Mouse (Mus musculus) layer of hippocampus, adult 18-20 months (tissue): ENCODE measurements at regions not wholly inside any gene's neighbourhood (a gene's known extent, or its start where the extent isn't known, plus 50 kb on each side); places are given as distances from the start of the nearest gene placed in this dataset.
"Not testable (repeated sequence)": the region's sequence is repeated elsewhere in the genome, so short reads cannot be mapped to it uniquely, and the experiment has no call there.

Experiments used
- DNase-seq, 2 experiments: peaks; one replicate each; pipeline ENCODE4 v3.0.0; 2022; ENCODE audit warnings: low spot score in 2 of 2

DNA sequence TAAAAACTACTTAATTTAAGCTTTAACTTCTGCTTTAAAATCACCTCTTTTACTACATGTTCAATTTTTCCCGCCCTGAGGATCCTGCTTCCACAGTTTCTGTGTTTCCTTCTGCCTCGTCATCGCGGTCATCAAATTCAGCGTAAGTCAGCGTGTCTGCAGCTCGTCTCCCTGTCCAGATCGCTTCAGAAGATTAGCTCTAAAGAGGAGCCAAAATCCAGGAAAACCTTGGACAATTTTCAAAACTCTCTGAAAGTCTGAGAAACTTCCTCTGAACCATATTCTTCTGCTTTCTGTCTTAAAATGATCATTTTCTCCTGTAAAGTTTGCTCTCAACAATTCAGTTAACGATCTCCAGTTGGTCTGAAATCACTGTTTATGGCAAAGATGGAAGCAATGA is 196.2 kb upstream of the Speer4f2 start:
- DNase-seq: no peak

DNA sequence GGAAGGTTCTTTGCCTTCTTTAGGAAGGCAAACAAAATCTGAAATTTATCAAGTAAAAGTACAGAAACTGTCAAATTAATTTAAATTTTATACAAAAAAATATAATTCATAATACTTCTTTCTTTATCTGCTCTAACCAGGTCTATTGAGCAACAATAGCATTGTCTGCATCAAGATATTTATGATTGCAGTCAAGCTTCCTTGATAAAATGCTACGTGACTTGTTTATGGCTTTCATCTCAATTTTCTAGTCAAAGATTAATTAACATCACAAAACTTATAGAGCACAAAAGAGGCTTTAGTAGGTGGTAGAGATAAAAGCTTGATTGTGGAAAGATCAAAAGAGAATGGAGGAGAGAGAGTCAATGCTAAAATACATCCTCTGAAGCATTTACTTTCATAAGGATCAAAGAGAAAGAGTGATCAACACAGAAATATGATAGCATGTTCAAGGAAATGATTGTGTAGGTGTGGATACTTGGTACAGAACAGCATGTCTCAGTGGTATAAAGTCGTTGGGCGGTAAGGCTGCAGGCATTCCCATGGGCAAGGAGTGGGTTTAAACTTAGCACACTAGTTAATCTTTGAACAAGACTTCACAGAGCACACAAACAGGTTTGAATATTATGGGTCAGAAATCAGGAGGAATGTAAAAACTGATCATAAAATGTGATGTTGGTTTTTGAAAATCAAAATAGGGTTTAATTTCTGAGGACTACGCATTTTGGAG is 164.3 kb upstream of the Speer4f2 start:
- DNase-seq: no peak

DNA sequence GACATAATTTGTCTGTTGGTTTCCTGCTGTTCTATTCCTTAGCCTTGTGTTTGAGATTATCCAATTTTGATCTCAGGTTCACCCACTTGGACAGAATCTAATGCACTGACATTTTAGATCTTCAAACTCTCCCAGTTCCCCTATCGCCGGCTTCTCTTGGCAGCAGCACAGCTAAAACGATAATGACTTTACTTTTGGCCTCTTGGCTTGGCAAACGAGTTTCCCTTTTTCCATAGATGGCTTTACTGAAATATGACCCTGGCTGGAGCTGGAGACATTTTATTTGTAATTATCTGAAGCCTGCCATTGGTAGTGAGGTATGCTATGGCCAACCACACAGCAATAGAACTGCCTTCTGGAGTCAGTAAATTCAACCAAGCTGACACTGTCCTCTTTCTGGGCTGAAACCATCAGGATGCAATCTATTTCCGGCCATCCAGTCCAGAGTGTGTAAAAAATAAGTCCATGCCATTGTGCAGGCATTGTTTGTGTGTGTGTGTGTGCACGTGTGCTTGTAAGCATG is 162.2 kb upstream of the Speer4f2 start:
- no peak for DNase-seq

DNA sequence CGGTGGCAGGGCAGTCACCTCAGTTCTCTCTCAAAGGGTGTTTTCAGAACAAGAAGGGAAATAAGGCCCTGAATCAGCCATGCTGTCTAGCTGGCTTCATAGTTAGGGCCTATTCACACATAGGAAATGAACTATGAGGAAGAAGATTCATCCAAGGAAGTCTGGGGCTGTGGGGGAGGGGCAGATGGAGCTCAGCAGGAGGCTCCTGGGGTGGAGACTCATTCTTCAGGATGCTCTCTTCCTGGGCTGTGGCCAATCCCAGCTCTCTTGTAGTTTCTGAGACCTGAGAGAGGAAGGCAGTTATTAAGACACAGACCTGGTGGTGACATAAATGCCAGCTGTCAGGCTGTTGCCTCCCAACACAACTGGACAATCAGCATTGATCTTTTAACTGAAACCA is 149.4 kb upstream of the Speer4f2 start:
- DNase-seq: not testable (repeated sequence)

DNA sequence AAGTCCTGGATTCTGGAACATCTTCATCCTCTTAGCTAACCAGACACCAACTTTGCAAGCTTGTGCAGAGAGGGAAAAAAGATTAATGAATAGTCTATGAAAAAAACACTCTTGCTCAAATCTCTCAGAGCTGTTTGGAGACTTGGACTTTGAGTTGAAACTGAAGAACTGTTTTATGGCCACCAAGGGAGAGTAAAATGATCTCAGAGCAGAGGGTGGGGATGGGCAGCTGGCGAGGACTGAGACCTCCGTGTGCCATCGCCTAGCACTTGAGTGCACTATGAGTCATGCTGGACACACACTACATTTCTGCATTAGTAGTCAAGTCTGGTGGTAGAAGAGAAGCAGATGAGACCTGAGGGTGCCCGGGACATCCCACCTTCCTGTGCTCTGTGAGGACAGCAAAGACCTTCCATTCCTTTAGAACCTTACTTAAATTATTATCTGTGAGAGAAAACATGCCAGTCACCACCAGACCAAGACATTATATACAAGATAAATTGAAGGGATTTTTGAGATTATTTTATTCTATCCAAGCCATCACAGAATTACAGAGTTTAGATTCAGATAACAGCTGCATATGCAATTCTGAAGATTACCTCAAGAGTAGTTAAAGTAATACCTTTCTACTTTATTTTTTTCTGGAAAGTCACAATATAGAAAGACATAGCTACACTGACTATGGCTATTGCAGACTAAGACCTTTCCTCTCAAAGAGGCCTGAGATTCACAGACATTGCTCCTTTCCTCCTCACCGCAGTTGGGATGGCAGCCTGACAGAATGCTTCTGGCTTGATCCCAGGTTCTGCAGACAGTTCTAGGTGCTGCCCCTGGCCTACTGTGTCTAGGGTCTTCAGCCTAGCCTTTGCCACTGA is 125.0 kb upstream of the Speer4f2 start:
- no peak for DNase-seq

DNA sequence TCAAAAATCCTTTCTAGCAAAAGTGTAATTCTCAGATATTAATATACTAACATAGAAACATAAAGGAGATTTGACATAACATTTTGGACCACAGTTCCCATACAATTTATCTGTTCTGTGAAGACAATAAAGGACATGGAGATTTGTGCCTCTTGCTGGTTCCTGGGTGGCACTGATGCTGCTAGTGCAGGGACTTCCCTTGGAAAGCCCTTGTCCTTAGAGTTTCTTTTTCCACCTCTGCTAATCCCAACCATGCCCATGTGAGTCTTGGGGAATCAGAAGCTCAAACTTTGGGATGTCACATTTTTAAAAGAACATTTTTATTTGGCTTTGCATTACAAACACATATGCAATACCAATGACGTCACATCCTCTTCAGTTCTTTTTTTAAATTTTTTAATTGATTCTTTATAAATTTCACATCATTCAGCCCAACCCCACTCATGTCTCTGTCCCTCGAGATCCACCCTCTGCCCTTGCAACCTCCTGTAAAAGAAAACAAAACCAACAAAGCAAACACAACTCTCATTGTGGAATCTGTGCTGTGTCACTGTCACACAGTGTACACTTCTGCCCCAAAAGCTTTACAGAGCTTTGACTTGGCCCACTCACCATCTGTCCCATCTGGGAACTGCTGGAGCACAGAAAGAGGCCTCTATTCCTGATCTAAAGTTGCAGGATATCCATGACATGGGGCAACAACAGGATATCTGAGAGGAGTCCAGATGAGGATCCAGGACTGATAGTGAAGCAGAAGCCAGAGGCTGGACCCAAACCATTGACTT is 112.2 kb upstream of the Speer4f2 start:
- no peak for DNase-seq

DNA sequence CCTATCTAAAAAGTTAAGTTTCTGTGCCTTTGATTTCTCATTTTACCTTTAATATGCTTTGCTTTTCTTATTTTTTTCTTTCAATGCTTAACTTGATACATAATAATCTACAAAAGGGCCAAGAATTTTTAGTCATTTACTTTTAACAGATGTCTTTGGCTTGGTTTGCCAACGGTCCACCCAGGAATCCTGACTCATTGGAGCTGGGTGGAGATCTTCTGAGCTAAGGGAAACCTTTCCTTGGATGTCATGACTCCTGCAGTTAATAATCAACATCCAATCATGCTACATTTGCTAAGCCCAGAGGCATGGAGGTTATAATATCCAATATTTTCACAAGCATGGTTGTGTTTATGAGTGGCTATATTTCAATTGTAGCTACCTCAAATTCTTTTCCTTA is 110.9 kb upstream of the Speer4f2 start:
- DNase-seq: no peak

DNA sequence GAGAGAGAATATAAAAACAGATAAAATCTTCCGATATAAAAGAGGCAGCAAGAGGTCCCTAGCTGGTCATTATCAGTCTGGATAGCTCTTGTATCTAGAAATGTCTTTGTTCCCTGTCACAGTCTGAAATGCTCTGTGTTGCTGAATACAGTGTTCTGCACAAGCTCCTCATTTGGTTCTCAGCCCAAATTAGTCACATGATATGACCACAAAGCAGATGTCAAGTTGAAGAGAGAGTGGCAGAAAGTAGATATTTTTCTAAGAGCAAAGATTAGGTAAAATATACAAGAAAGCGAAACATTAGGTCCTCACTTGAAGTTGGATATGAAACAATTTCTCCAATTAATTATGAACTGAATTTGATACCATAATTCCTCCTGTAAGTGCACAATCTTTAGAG is 101.8 kb upstream of the Speer4f2 start:
- peak in 1 of 2 experiments; percentile 51 for DNase-seq

DNA sequence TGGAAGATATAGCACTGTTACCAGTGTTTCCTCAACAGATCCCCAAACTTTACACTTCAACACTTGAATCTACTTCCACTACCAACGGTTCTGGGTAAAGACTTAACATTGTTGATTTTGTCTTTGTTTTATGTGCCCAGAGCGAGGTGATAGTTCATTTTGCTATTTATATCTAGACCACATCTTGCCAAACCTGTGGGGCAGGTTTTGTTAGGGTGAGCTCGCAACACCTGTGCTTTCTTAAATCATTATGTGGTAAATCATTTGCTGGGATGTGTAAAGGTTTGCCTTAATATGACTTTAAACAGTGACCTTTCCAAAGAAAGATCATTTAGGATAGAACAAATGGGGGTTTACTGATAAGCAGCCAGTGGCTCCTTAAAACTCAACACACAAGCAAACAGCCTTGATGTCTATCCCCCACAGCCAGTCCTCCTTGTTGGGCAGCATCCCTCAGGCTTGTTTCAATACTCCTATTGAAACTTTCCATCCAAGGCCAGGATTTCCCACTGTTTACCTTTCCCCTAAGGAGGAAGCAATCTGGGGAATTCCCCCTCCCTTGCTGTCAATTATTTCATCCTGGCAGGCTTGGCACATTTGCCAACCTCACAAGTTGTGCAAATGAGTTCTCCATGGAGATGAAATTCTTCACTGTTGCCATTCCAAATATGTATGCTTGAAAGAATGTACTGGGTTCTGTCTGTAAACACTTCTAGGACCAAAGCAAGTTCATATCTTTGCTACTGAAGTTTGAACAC is 101.1 kb upstream of the Speer4f2 start:
- no peak for DNase-seq

DNA sequence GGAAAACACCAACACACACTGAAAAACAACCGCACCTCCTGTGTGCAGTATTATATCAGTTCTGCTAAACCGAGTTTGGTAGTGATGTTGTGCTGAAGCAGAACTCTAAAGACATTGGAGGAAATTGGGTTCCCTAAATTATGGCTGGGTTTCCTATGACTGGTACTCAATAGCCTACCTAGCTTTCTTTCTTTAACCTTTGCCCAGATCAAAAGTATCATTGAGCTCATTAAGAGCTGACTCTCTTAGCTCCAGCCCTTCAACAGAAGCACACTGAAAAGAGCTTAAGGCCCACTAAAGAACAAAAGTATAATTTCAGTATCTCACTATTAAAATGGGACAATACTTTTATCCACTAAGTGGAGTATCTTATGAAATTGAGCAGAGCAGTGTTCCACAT is 97.6 kb upstream of the Speer4f2 start:
- no peak for DNase-seq

DNA sequence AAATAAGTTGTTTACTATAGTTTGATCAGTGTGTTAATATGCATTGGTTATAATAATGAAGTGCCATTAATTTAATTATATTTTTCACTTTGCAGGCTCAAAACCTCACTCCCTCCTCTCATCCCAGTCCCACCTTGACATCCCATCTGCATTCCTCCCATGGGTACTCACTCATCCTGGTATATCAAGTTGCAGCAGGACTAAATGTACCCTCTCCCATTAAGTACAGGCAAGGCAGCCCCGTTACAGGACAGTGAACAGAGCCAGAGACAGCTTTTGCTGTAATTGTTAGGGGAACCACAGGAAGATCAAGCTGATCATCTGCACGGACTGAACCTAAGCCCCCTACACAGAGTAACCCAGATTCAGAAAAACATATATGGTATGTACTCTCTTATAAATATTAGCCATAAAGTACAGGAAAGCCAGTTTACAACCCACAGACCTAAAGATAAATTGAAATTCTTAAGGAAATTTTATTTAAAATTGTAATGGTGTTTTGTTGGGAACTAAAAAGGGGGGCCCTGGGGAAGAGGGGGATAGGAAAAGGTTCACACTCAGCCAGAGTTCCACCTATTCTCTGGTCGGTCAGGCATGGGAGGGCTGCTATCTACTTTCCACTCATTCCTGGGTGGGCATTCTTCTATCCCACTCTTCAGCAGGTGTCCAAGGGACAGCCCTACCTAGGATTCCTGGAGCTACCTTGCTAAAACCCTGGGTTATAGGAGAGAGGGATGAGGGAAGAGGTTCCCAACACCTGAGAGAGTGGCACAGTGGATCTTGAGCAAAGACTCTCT is 96.0 kb upstream of the Speer4f2 start:
- no peak for DNase-seq

DNA sequence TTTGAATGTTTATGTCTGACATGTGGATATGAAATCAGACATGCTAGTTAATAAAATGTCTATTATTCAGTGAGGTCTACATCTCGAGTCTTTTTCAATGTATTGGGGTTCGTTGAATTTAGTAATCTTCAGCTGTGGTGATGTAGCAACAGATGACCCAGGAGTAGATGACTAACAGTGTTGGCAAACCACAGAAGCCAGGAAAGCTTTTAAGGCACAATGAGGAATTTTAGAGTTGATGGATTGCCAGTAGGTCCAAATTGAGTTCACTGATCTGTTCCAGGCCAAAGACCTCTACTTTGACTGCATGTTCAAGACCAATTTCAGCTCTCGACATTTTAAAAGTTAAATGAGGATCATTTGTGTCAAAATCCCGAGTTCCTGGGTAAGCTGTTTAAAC is 92.8 kb upstream of the Speer4f2 start:
- DNase-seq: no peak

DNA sequence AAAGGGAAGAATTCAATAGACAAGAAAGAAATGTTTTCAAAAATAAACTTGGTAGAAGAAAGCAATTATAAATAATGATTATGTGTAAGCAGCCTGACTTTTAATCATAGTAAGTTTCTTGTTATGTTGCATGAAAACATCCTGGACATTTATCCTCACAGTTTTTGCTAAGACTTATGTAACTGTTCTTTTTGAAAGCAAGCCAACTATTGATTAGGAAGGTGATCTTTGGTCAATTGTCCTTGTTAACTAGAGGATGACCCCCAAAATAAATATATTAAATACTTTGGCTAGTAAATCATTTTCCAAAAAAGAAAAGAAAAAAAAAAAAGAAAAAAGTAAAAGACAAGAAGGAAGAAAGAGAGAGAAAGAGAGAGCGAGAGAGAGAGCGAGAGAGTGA is 92.0 kb upstream of the Speer4f2 start:
- DNase-seq: no peak

DNA sequence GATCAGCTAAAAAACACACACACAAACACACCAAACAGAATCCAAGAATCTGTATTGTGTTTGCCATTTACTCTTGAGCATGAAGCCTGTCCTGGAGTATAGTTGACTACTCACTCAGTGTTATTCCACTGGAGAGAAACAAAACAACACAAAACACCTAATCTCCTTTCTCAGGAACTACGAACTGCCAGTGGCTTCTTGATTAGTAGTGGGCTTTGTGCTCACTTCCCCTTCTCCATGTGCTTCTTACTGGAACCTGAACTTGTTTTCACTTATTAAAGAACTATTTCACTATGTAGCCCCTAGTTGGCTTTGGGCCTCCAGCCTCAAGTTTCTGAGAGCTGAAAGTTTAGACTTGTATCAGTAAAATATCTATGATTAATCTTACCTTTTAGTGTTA is 84.0 kb upstream of the Speer4f2 start:
- no peak for DNase-seq

DNA sequence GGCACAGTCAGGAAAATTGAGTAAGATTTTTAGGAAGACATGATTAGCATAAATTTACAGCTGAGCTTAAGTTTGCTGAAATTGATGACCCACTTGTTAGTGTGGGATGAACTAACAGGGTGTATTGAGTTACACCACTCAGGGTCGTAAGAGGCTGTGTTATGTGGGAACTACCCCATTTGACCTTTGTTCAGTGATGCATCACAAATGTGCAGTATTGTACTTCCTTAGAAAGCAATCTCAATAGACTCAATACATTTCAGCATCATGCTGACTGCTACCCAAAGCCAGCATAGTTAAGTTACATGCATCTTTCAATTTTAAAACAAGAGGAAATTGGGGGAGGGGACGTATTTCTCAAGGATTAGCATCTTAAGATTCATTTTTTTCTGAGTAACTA is 80.4 kb upstream of the Speer4f2 start:
- no peak for DNase-seq

DNA sequence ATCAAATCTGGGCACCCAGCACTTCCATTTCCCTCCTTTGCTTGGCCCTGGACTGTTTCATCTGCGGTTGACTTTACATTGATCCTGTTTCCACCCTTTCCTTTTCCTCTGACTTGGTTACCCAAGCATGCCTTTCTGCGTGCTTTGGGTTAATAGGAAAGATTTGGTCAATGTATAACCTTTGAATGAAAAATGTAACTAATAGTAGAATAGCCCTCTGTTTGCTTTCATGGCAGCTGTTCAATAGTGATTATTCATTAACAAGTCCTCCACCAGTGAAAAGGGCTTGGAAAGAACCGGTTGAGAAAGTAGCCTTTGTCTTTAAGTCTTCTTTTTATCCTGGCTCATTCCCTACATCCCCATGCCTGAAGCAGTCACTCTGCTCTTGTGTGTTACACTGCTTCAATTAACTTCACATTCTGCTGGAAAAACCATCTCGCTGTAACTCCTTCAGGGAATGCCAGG is 76.4 kb upstream of the Speer4f2 start:
- DNase-seq: no peak

DNA sequence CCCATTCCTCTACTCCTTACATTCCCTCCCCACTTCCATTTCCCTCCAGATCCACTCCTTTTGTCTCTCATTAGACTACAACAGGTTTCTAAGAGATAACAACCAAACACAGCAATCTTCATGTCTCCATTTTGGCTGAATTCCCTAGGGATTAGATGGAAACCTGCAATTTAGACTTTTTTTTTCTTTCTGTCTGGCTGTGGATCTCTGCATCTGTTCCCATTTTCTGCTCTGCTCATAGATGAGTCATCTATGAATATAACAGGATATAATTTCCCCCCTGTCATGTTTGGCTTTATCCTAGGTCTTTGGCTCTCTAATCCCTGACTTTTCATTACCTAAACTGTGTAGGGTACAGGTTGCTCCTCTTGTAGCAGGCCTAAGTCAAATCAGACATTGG is 73.1 kb upstream of the Speer4f2 start:
- DNase-seq: peak; percentile 1 to 25

DNA sequence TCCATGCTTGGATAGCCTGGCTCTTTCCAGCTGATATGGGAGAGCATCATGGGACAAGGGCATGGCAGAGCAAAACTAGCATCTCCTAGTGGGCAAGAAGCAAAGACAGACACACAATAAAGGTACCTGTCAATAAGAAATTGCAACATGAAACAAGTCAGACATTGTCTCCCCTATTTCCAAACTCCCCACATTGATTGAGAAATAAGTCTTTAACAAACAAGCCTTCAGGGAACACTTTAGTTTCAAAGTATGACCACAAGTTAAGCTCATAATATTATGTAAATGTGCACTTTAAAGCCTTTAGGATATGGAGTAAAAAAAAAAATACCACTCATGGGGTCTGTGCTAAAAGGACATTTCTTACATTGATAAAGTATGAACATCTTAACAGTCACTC is 51.5 kb upstream of the Speer4f2 start:
- no peak for DNase-seq
